Mouse (Mus musculus): ENCODE results near the gene Diaph3. TPM values are rescaled to one million over a fixed set of nuclear protein-coding genes. Genes with fewer than 3 reads are reported as not detected.

Gene Diaph3
- 7.4 and 8.7 TPM in 2 replicates for polyA plus RNA-seq (2014; fragmentation: Nextera tagmentation; extraction: Ambion mirVana)

- ATAC-seq (ENCODE audit: low FRiP score) (peak; percentile 100), DNase-seq (ENCODE audit: low spot score, missing footprints) (peak; percentile 100)
- peak within 1 kb of the TSS; percentile 74 for H3K9ac ChIP-seq (ENCODE audit: low read length)
- under 1% methylated on average over 42 of the region's 43 CpGs for WGBS
- no peaks in the 10 kb centered on the region for H3K27me3 ChIP-seq (ENCODE audit: control insufficient read depth, insufficient read depth, low read length)
- no peaks in the 10 kb centered on the region for H3K36me3 ChIP-seq (ENCODE audit: control insufficient read depth, insufficient read depth, low read length)
- H3K4me3 ChIP-seq (ENCODE audit: low read depth, low read length): peak within 1 kb of the TSS; percentile 75
- H3K4me2 ChIP-seq: peak within 1 kb of the TSS; percentile 81
- peaks cover 5% of the 10 kb centered on the region; the same call in 1 of the 2 replicates for H3K4me1 ChIP-seq (ENCODE audit: control insufficient read depth, insufficient read depth, low read length)
- H3K27ac ChIP-seq (ENCODE audit: low read depth, low read length): no peak within 1 kb of the TSS
- H3K9me3 ChIP-seq (ENCODE audit: control insufficient read depth, low read length): no peaks in the 10 kb centered on the region
Measured at GRCm38 (mm10) chr14:87140963-87141486, at the start of gene Diaph3. TSS of gene Diaph3 (minus strand) at chr14:87141235.

GRCm38 (mm10) chr14:87190685-87191084 lies 49.6 kb upstream of the Diaph3 start:
- Histone ChIP-seq H3K9ac (ENCODE audit: low read length) (no peak overlapping the region), H3K4me2 (no peak overlapping the region), H3K4me1 (ENCODE audit: control insufficient read depth, insufficient read depth, low read length) (no peaks in the 10 kb centered on the region), H3K4me3 (ENCODE audit: low read depth, low read length) (no peak overlapping the region), H3K36me3 (ENCODE audit: control insufficient read depth, insufficient read depth, low read length) (no peaks in the 10 kb centered on the region), H3K9me3 (ENCODE audit: control insufficient read depth, low read length) (no peaks in the 10 kb centered on the region), H3K27ac (ENCODE audit: low read depth, low read length) (no peak overlapping the region), H3K27me3 (ENCODE audit: control insufficient read depth, insufficient read depth, low read length) (no peaks in the 10 kb centered on the region)
- WGBS: 75% methylated on average over 4 of the region's 4 CpGs
- ATAC-seq (ENCODE audit: low FRiP score): no peak
- DNase-seq (ENCODE audit: low spot score, missing footprints): no peak

GRCm38 (mm10) chr14:87171577-87171976 lies 30.5 kb upstream of the Diaph3 start:
- no peak overlapping the region for H3K27ac ChIP-seq (ENCODE audit: low read depth, low read length)
- no peak overlapping the region for H3K4me2 ChIP-seq
- H3K4me1 ChIP-seq (ENCODE audit: control insufficient read depth, insufficient read depth, low read length): no peaks in the 10 kb centered on the region
- DNase-seq (ENCODE audit: low spot score, missing footprints) (no peak), ATAC-seq (ENCODE audit: low FRiP score) (peak; percentile 24; the same call in 1 of the 2 replicates)
- no peaks in the 10 kb centered on the region for H3K9me3 ChIP-seq (ENCODE audit: control insufficient read depth, low read length)
- H3K36me3 ChIP-seq (ENCODE audit: control insufficient read depth, insufficient read depth, low read length): no peaks in the 10 kb centered on the region
- 90% methylated on average over 6 of the region's 6 CpGs for WGBS
- H3K4me3 ChIP-seq (ENCODE audit: low read depth, low read length): no peak overlapping the region
- no peak overlapping the region for H3K9ac ChIP-seq (ENCODE audit: low read length)
- no peaks in the 10 kb centered on the region for H3K27me3 ChIP-seq (ENCODE audit: control insufficient read depth, insufficient read depth, low read length)

- Histone ChIP-seq H3K4me2 (no peak overlapping the region), H3K36me3 (ENCODE audit: control insufficient read depth, insufficient read depth, low read length) (no peaks in the 10 kb centered on the region), H3K27ac (ENCODE audit: low read depth, low read length) (no peak overlapping the region), H3K4me3 (ENCODE audit: low read depth, low read length) (no peak overlapping the region), H3K9ac (ENCODE audit: low read length) (no peak overlapping the region), H3K27me3 (ENCODE audit: control insufficient read depth, insufficient read depth, low read length) (no peaks in the 10 kb centered on the region), H3K4me1 (ENCODE audit: control insufficient read depth, insufficient read depth, low read length) (no peaks in the 10 kb centered on the region), H3K9me3 (ENCODE audit: control insufficient read depth, low read length) (no peaks in the 10 kb centered on the region)
- no peak for DNase-seq (ENCODE audit: low spot score, missing footprints)
- 65% methylated on average over 1 of the region's 1 CpGs for WGBS
- no peak for ATAC-seq (ENCODE audit: low FRiP score)
Measured at GRCm38 (mm10) chr14:87169151-87169550, 28.1 kb upstream of the Diaph3 start.

GRCm38 (mm10) chr14:87155621-87156238 lies 14.7 kb upstream of the Diaph3 start:
- Histone ChIP-seq H3K4me2 (no peak overlapping the region), H3K4me1 (ENCODE audit: control insufficient read depth, insufficient read depth, low read length) (no peaks in the 10 kb centered on the region), H3K9ac (ENCODE audit: low read length) (no peak overlapping the region), H3K9me3 (ENCODE audit: control insufficient read depth, low read length) (no peaks in the 10 kb centered on the region), H3K27me3 (ENCODE audit: control insufficient read depth, insufficient read depth, low read length) (no peaks in the 10 kb centered on the region), H3K36me3 (ENCODE audit: control insufficient read depth, insufficient read depth, low read length) (no peaks in the 10 kb centered on the region), H3K27ac (ENCODE audit: low read depth, low read length) (no peak overlapping the region), H3K4me3 (ENCODE audit: low read depth, low read length) (no peak overlapping the region)
- 90% methylated on average over 9 of the region's 9 CpGs for WGBS
- ATAC-seq (ENCODE audit: low FRiP score) (no peak), DNase-seq (ENCODE audit: low spot score, missing footprints) (no peak)

GRCm38 (mm10) chr14:87149684-87150083 lies 8.6 kb upstream of the Diaph3 start:
- 80% methylated on average over 6 of the region's 6 CpGs for WGBS
- Histone ChIP-seq H3K4me3 (ENCODE audit: low read depth, low read length) (no peak overlapping the region), H3K36me3 (ENCODE audit: control insufficient read depth, insufficient read depth, low read length) (no peaks in the 10 kb centered on the region), H3K9ac (ENCODE audit: low read length) (no peak overlapping the region), H3K27me3 (ENCODE audit: control insufficient read depth, insufficient read depth, low read length) (no peaks in the 10 kb centered on the region), H3K27ac (ENCODE audit: low read depth, low read length) (no peak overlapping the region), H3K4me2 (no peak overlapping the region), H3K9me3 (ENCODE audit: control insufficient read depth, low read length) (no peaks in the 10 kb centered on the region), H3K4me1 (ENCODE audit: control insufficient read depth, insufficient read depth, low read length) (no peaks in the 10 kb centered on the region)
- ATAC-seq (ENCODE audit: low FRiP score): no peak
- DNase-seq (ENCODE audit: low spot score, missing footprints): no peak

GRCm38 (mm10) chr14:87146704-87147103 lies 5.7 kb upstream of the Diaph3 start:
- 23% methylated on average over 3 of the region's 3 CpGs for WGBS
- Histone ChIP-seq H3K4me2 (no peak overlapping the region), H3K4me3 (ENCODE audit: low read depth, low read length) (no peak overlapping the region), H3K27ac (ENCODE audit: low read depth, low read length) (no peak overlapping the region), H3K36me3 (ENCODE audit: control insufficient read depth, insufficient read depth, low read length) (no peaks in the 10 kb centered on the region), H3K9ac (ENCODE audit: low read length) (no peak overlapping the region), H3K9me3 (ENCODE audit: control insufficient read depth, low read length) (no peaks in the 10 kb centered on the region), H3K4me1 (ENCODE audit: control insufficient read depth, insufficient read depth, low read length) (no peaks in the 10 kb centered on the region), H3K27me3 (ENCODE audit: control insufficient read depth, insufficient read depth, low read length) (no peaks in the 10 kb centered on the region)
- DNase-seq (ENCODE audit: low spot score, missing footprints): no peak
- no peak for ATAC-seq (ENCODE audit: low FRiP score)

- DNase-seq (ENCODE audit: low spot score, missing footprints) (no peak), ATAC-seq (ENCODE audit: low FRiP score) (no peak)
- Histone ChIP-seq H3K36me3 (ENCODE audit: control insufficient read depth, insufficient read depth, low read length) (no peaks in the 10 kb centered on the region), H3K9ac (ENCODE audit: low read length) (no peak overlapping the region), H3K9me3 (ENCODE audit: control insufficient read depth, low read length) (no peaks in the 10 kb centered on the region), H3K27ac (ENCODE audit: low read depth, low read length) (no peak overlapping the region), H3K27me3 (ENCODE audit: control insufficient read depth, insufficient read depth, low read length) (no peaks in the 10 kb centered on the region), H3K4me3 (ENCODE audit: low read depth, low read length) (no peak overlapping the region), H3K4me1 (ENCODE audit: control insufficient read depth, insufficient read depth, low read length) (peaks cover 4% of the 10 kb centered on the region; the same call in 1 of the 2 replicates), H3K4me2 (no peak overlapping the region)
- WGBS: 79% methylated on average over 3 of the region's 3 CpGs
Measured at GRCm38 (mm10) chr14:87145351-87145750, 4.3 kb upstream of the Diaph3 start.

GRCm38 (mm10) chr14:87141777-87142176 lies 742 bp upstream of the Diaph3 start:
- no peaks in the 10 kb centered on the region for H3K36me3 ChIP-seq (ENCODE audit: control insufficient read depth, insufficient read depth, low read length)
- DNase-seq (ENCODE audit: low spot score, missing footprints) (no peak), ATAC-seq (ENCODE audit: low FRiP score) (no peak)
- no peaks in the 10 kb centered on the region for H3K9me3 ChIP-seq (ENCODE audit: control insufficient read depth, low read length)
- H3K4me1 ChIP-seq (ENCODE audit: control insufficient read depth, insufficient read depth, low read length): peaks cover 5% of the 10 kb centered on the region; the same call in 1 of the 2 replicates
- H3K4me2 ChIP-seq: peak overlapping the region; percentile 81; the same call in 1 of the 2 replicates
- 89% methylated on average over 11 of the region's 11 CpGs for WGBS
- H3K27me3 ChIP-seq (ENCODE audit: control insufficient read depth, insufficient read depth, low read length): no peaks in the 10 kb centered on the region
- no peak overlapping the region for H3K27ac ChIP-seq (ENCODE audit: low read depth, low read length)
- no peak overlapping the region for H3K9ac ChIP-seq (ENCODE audit: low read length)
- no peak overlapping the region for H3K4me3 ChIP-seq (ENCODE audit: low read depth, low read length)
